Mouse (Mus musculus) testis, adult 2 months (tissue): ENCODE measurements around the gene Ap5z1. TPM values are rescaled to one million over a fixed set of nuclear protein-coding genes. Genes with fewer than 3 reads are reported as not detected.

Experiments used
- H3K27ac ChIP-seq: fragments of 200-500 bp; 2 replicates; pipeline ENCODE4 v1.5.1; 2012; ENCODE audit warnings: low read depth, low read length; ENCODE audit not compliant: control insufficient read depth, insufficient read depth
- H3K27me3 ChIP-seq: fragments of 200-500 bp; 2 replicates; pipeline ENCODE4 v1.6.1; 2012; ENCODE audit warnings: mild to moderate bottlenecking, low read length, moderate library complexity; ENCODE audit not compliant: control insufficient read depth, insufficient read depth
- H3K36me3 ChIP-seq: fragments of 200-500 bp; 2 replicates; pipeline ENCODE4 v1.6.1; 2012; ENCODE audit warnings: mild to moderate bottlenecking, low read length; ENCODE audit not compliant: control insufficient read depth, insufficient read depth
- H3K4me1 ChIP-seq: fragments of 200-500 bp; 2 replicates; pipeline ENCODE4 v1.6.1; 2012; ENCODE audit warnings: low read length; ENCODE audit not compliant: control insufficient read depth, insufficient read depth
- H3K4me3 ChIP-seq: fragments of 200-500 bp; 2 replicates; pipeline ENCODE4 v1.5.1; 2012; ENCODE audit warnings: low read depth, mild to moderate bottlenecking, low read length, moderate library complexity, mixed read lengths; ENCODE audit not compliant: control insufficient read depth
- CTCF ChIP-seq: fragments of 200-500 bp; IDR thresholded peaks from 2 replicates; pipeline ENCODE4 v1.5.1; 2012; ENCODE audit warnings: low read depth, mild to moderate bottlenecking, inconsistent platforms, low read length, moderate library complexity; ENCODE audit not compliant: control insufficient read depth, insufficient read depth, insufficient replicate concordance
- POLR2A ChIP-seq: fragments of 200-500 bp; IDR thresholded peaks from 2 replicates; pipeline ENCODE4 v1.6.1; 2012; ENCODE audit warnings: low read depth, mild to moderate bottlenecking, inconsistent platforms, low read length, moderate library complexity; ENCODE audit not compliant: control insufficient read depth
- polyA plus RNA-seq: library from polyadenylated mRNA; depleted of rRNA; stranded (reverse); fragments of >200 nt; gene quantifications from 2 replicates; pipeline ENCODE4 v1.2.3, GENCODE M21; 2012

The Ap5z1 gene
- polyA plus RNA-seq, 1 experiment: 11.7 TPM

- Histone ChIP-seq H3K36me3 (no peaks in the 10 kb centered on the region), H3K27ac (no peak overlapping the region), H3K4me1 (no peaks in the 10 kb centered on the region; the same call in 1 of the 2 replicates), H3K27me3 (no peaks in the 10 kb centered on the region), H3K4me3 (no peak overlapping the region)
- TF ChIP-seq POLR2A (no peak), CTCF (no peak)
These were observed 42.8 kb upstream of the Ap5z1 start for GRCm38 (mm10) chr5:142420920-142421319.

GRCm38 (mm10) chr5:142421886-142422285, 41.9 kb upstream of the Ap5z1 start:
- Histone ChIP-seq H3K27me3 (no peaks in the 10 kb centered on the region), H3K36me3 (no peaks in the 10 kb centered on the region), H3K4me1 (no peaks in the 10 kb centered on the region; the same call in 1 of the 2 replicates), H3K4me3 (no peak overlapping the region), H3K27ac (no peak overlapping the region)
- TF ChIP-seq CTCF: no peak
- no peak for TF ChIP-seq POLR2A

GRCm38 (mm10) chr5:142423141-142423540, 40.6 kb upstream of the Ap5z1 start:
- Histone ChIP-seq H3K27ac (no peak overlapping the region), H3K4me3 (no peak overlapping the region), H3K4me1 (no peaks in the 10 kb centered on the region; the same call in 1 of the 2 replicates), H3K36me3 (no peaks in the 10 kb centered on the region), H3K27me3 (no peaks in the 10 kb centered on the region)
- TF ChIP-seq POLR2A (no peak), CTCF (no peak)

GRCm38 (mm10) chr5:142423701-142424100, 40.0 kb upstream of the Ap5z1 start:
- Histone ChIP-seq H3K27ac (no peak overlapping the region), H3K4me3 (no peak overlapping the region), H3K4me1 (no peaks in the 10 kb centered on the region; the same call in 1 of the 2 replicates), H3K27me3 (no peaks in the 10 kb centered on the region), H3K36me3 (no peaks in the 10 kb centered on the region)
- no peak for TF ChIP-seq CTCF
- no peak for TF ChIP-seq POLR2A

- Histone ChIP-seq H3K4me1 (no peaks in the 10 kb centered on the region; the same call in 1 of the 2 replicates), H3K4me3 (no peak overlapping the region), H3K27ac (peak overlapping the region; percentile 51), H3K27me3 (no peaks in the 10 kb centered on the region), H3K36me3 (no peaks in the 10 kb centered on the region)
- TF ChIP-seq CTCF (no peak), POLR2A (no peak)
These were observed 39.0 kb upstream of the Ap5z1 start for GRCm38 (mm10) chr5:142424627-142425349.

- Histone ChIP-seq H3K27me3 (no peaks in the 10 kb centered on the region), H3K27ac (no peak overlapping the region), H3K36me3 (no peaks in the 10 kb centered on the region), H3K4me1 (no peaks in the 10 kb centered on the region; the same call in 1 of the 2 replicates), H3K4me3 (no peak overlapping the region)
- TF ChIP-seq POLR2A: no peak
- no peak for TF ChIP-seq CTCF
These were observed 37.3 kb upstream of the Ap5z1 start for GRCm38 (mm10) chr5:142426476-142426875.

- Histone ChIP-seq H3K27ac (no peak overlapping the region), H3K4me1 (no peaks in the 10 kb centered on the region; the same call in 1 of the 2 replicates), H3K27me3 (no peaks in the 10 kb centered on the region), H3K36me3 (no peaks in the 10 kb centered on the region), H3K4me3 (no peak overlapping the region)
- TF ChIP-seq CTCF (no peak), POLR2A (no peak)
These were observed 35.9 kb upstream of the Ap5z1 start for GRCm38 (mm10) chr5:142427876-142428275.
